Mouse (Mus musculus) kidney, postnatal 25 days (tissue): ENCODE measurements around the gene Slc30a3.
A peak's percentile ranks its signal among the peaks of the same experiment; 100 is the strongest.

Source experiments
- DNase-seq, 2 experiments: peaks; one replicate each; pipeline ENCODE4 v3.0.0; 2021; ENCODE audit warnings: mixed read lengths in 2 of 2

Slc30a3 gene

GRCm38 (mm10) chr5:31108000-31108490, at the start of gene Slc30a3:
Slc30a3 (minus strand) TSS chr5:31108237.
- DNase-seq: no peak

GRCm38 (mm10) chr5:31154152-31154553, 46.1 kb upstream of the Slc30a3 start, which contains the start of gene Mpv17:
Mpv17 (minus strand) TSS chr5:31154251.
- peak; percentile 90 to 96 for DNase-seq

- no peak for DNase-seq
Observed at GRCm38 (mm10) chr5:31153516-31154151, 45.6 kb upstream of the Slc30a3 start.

GRCm38 (mm10) chr5:31151746-31152145, 43.7 kb upstream of the Slc30a3 start:
- DNase-seq: no peak

- DNase-seq: no peak
Observed at GRCm38 (mm10) chr5:31149781-31150180, 41.7 kb upstream of the Slc30a3 start.

- no peak for DNase-seq
Observed at GRCm38 (mm10) chr5:31138968-31139425, 31.0 kb upstream of the Slc30a3 start.

- DNase-seq: no peak
Observed at GRCm38 (mm10) chr5:31138241-31138967, 30.4 kb upstream of the Slc30a3 start, which contains the start of gene Ucn. Ucn (minus strand) TSS chr5:31138829.

- DNase-seq: no peak
Observed at GRCm38 (mm10) chr5:31137658-31138057, 29.6 kb upstream of the Slc30a3 start.

- no peak for DNase-seq
Observed at GRCm38 (mm10) chr5:31136730-31137424, 28.8 kb upstream of the Slc30a3 start.

GRCm38 (mm10) chr5:31126050-31126449, 18.0 kb upstream of the Slc30a3 start:
- no peak for DNase-seq

- no peak for DNase-seq
Observed at GRCm38 (mm10) chr5:31123481-31123880, 15.4 kb upstream of the Slc30a3 start.

GRCm38 (mm10) chr5:31121111-31121510, 13.1 kb upstream of the Slc30a3 start:
- DNase-seq: no peak

GRCm38 (mm10) chr5:31116912-31117311, 8.9 kb upstream of the Slc30a3 start:
- DNase-seq: no peak

GRCm38 (mm10) chr5:31116354-31116753, 8.3 kb upstream of the Slc30a3 start, which contains the start of gene Trim54:
Trim54 (plus strand) TSS chr5:31116712.
- DNase-seq: no peak

- peak in 1 of 2 experiments; percentile 20 for DNase-seq
Observed at GRCm38 (mm10) chr5:31110781-31111180, 2.7 kb upstream of the Slc30a3 start.

- no peak for DNase-seq
Observed at GRCm38 (mm10) chr5:31105814-31106335, 2.2 kb downstream of the Slc30a3 start, which contains the start of gene Dnajc5g. Dnajc5g (plus strand) TSS chr5:31106285.

GRCm38 (mm10) chr5:31095711-31096480, 12.1 kb downstream of the Slc30a3 start:
- no peak for DNase-seq

GRCm38 (mm10) chr5:31094799-31095691, 13.0 kb downstream of the Slc30a3 start:
- DNase-seq: peak; percentile 45 to 65

GRCm38 (mm10) chr5:31094100-31094798, 13.8 kb downstream of the Slc30a3 start:
- DNase-seq: no peak
